Mouse (Mus musculus): Measurements from ENCODE around the gene Mat1a. TPM values are rescaled to one million over a fixed set of nuclear protein-coding genes. Genes with fewer than 3 reads are reported as not detected.

Mat1a gene
- polyA plus RNA-seq (2012; ENCODE audit: low replicate concordance), result not detected in 2 replicates

DNA sequence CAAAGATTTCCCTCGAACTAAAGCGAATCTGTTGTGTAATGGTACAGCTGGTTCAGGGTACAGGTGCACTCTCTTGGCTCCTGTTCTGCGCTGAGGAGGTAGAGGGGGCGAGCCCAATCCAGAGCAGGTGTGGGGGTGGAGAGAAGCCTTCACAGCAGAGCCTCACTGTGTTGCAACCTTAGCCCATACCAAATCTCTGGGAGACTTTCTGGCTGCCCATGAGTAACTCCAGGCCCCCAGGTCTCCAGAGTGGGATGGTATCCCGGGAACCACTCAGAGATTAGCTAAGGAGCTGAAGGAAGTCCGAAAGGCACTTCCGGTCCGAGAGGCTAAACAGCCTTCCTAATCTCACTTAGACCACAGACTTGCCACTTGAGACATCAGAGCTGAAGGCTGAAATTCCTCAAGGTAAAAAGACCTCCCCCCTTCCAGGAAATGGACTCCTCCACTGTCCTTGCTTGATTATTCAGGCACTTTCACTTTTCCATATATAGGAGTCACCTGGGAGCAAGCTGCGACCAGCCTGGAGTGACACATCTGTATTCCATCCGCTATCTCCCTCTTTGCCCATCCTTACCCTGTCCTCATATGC, at the start of gene Mat1a:
TSS of gene Mat1a (plus strand) at position 183 of the 592 bp plus-strand sequence.

DNA sequence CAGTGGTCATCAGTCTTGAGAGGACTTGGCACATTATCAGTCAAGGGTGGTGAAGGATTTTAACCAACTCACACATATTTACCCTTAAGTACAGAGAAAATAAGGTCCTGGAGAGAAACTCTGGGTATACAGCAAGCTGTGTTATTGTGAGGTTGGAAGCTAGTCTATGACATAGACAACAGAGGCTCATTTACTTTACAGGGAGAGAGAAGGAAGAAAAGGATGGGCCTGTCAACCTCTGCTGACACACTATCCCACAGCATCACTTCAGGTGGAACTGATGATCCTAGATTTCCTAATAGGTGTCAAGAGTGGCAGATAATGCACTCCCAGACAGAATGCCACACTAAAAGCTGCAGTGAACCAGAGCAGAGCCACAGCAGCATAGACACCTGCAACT, 35.7 kb upstream of the Mat1a start, which contains the start of gene Dydc2:
TSS of gene Dydc2 (minus strand) at position 101 of the 400 bp plus-strand sequence.

DNA sequence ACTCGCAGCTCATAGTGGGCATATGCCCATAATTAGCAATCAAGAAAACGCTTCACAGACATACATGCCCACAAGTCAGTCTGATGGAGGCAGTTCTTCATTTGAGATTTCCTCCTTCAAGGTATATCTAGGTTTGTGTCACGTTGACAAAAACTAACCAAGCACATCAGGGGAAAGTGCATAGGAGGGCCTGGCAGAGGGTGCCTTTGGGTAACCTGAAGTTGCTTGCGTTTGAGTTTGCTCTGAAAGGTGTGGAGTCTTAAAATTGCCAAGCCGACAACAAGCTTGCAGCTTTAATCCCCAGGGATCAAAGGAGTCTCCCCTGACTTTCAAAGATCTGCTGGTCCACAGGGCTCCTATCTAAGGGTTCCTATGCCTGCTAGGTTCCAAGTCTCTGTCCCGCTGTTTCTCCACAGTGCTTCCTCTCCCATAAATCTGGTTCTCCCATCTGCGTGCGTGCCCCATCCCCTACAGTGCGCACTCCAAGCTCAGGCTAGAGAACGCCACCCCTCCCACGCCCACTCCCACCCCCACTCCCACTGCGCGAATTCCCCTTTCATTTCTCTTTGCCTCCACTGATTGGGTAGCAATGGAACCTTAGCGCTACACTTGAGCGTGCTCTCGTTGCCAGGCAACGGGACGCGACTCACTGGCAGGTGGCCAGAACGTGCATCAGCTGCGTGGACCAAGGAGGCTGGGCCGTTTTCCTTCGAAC, 32.4 kb upstream of the Mat1a start, which contains the start of gene Dydc1:
TSS of gene Dydc1 (plus strand) at position 683 of the 715 bp plus-strand sequence.

DNA sequence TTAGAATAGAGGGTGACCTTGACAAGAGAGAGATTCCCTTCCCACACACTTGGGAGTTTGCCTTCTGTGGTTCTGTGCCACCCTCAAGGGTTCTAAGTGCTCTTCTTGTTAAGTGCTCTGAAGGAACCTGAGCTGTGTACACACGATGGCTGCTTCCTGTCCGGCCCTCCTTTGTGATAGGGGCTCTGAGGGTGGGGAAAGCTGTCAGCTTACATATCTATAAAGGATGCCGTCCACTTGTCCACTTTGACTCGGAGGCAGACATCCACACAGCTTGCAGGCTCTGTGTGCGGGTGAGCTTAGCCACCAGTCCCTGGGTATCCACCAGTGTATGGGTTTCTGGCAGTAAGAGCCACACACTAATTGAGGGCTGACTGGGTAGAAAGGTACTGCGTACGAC, 26.7 kb downstream of the Mat1a start, which contains the start of gene Sftpa1:
TSS of gene Sftpa1 (plus strand) at position 243 of the 400 bp plus-strand sequence.

DNA sequence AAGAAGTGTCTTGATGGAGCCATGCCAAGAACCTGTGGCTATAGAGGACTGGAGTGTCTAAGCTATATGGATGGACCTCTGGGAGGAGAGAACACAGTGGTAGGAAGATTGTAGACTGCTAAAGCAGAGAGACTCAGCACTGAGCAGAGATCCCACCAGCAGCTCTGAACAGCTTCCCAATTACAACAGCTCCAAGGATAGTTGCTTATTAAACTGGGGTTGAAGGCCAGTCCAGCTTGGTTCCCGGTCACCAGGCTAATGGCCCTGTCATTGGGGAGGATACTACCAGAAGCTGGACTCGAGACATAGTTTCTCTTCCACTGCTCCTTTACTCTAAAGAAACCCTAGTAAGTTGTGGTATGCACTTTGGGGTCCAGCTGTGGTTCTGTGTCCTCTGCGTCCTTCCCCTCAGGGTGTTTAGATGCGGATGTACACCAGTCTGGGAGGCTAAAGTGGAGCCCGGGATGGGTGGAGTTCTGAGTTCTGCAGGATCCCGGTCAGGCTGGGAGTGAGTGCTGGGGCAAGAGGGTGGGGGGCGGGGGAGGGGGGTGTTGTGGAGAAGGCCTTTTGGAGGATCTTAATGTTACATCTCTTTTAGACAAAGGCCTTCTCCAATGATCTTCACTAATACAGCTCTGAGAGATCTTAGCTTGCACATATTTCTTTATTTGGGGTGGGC, 46.5 kb downstream of the Mat1a start, which contains the start of gene Mbl1:
TSS of gene Mbl1 (plus strand) at position 239 of the 679 bp plus-strand sequence.

Other genes with a start within 250 kb of the Mat1a start
- 0.16 and 0.94 TPM in 2 replicates for gene Sh2d4b, start 211.8 kb upstream of the Mat1a start, polyA plus RNA-seq (2012; ENCODE audit: low replicate concordance)
- 9.4 and 23.3 TPM in 2 replicates for gene Tspan14, start 138.2 kb upstream of the Mat1a start, polyA plus RNA-seq (2012; ENCODE audit: low replicate concordance)
- 7.8 and 24.0 TPM in 2 replicates for gene Fam213a, start 91.2 kb upstream of the Mat1a start, polyA plus RNA-seq (2012; ENCODE audit: low replicate concordance)
- not detected in 2 replicates for gene Dydc2, start 35.8 kb upstream of the Mat1a start, polyA plus RNA-seq (2012; ENCODE audit: low replicate concordance)
- gene Dydc1, start 32.1 kb upstream of the Mat1a start, polyA plus RNA-seq (2012; ENCODE audit: low replicate concordance), result not detected in 2 replicates
- gene Sftpa1, start 26.7 kb downstream of the Mat1a start, polyA plus RNA-seq (2012; ENCODE audit: low replicate concordance), result not detected in 2 replicates
- gene Mbl1, start 46.4 kb downstream of the Mat1a start, polyA plus RNA-seq (2012; ENCODE audit: low replicate concordance), result not detected in 2 replicates
- gene Sftpd, start 80.1 kb downstream of the Mat1a start, polyA plus RNA-seq (2012; ENCODE audit: low replicate concordance), result not detected in 2 replicates
- gene Gm2832, start 173.8 kb downstream of the Mat1a start, polyA plus RNA-seq (2012; ENCODE audit: low replicate concordance), result not detected in 2 replicates
- not detected in 2 replicates for gene Gm5798, start 243.6 kb downstream of the Mat1a start, polyA plus RNA-seq (2012; ENCODE audit: low replicate concordance)

Measured in hematopoietic multipotent progenitor cell, adult 10-12 weeks (in vitro differentiated cells).